Mouse (Mus musculus): ENCODE measurements around the gene Tmem106a. TPM values are rescaled to one million over a fixed set of nuclear protein-coding genes. Genes with fewer than 3 reads are reported as not detected.
"Not testable (repeated sequence)": the region's sequence is repeated elsewhere in the genome, so short reads cannot be mapped to it uniquely, and the experiment has no call there.

Gene Tmem106a
- total RNA-seq, 1 experiment from 2014 or later, result 0.50 TPM

DNA sequence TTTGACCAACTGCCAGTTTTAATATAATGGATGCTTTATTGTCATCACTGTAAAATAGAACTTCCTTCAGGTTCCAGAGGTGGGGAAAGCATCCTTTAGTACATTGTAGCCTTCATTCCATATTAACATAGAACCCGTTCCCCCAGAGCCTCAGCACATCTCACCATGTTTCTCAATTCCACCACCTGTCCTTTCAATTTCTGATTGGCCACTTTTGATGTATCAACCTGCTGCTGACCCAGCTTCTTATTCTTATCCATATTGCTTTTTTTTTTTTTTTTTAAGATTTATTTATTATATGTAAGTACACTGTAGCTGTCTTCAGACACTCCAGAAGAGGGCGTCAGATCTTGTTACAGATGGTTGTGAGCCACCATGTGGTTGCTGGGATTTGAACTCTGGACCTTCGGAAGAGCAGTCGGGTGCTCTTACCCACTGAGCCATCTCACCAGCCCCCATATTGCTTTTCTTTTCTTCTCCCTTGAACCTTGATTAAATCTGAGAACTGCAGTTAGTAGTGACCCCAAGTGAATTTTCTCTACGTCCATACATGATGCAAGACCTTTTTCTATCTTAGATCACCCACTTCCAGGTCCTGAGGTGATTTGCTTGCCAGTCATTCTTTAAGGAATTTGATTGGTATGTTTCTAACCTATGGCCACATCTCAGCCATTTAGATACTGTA lies 46.8 kb downstream of the Tmem106a start:
- not testable (repeated sequence) for ATAC-seq (replicated peaks; ENCODE audit: low read depth, poor library complexity, severe bottlenecking)

DNA sequence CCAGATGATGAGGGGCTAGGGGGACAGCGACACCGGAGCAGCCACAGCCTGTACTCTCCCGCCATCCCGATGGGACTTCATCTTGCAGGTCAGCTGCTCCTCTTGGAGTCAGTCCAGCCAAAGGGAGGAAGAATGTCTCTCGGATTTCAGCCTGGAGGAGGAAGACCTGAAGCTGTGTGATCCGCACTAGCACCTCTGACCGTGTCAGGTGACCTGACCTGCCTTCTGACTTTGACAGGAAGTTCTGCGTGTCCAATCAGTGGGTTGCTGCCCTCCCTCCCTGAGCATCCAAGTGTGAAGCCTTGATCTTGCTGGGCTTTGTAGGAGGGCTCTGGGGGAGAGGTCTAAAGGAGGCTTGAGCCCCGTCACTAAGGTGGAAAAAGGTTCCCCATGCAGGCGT lies 53.6 kb downstream of the Tmem106a start:
- no peak for ATAC-seq (replicated peaks; ENCODE audit: low read depth, poor library complexity, severe bottlenecking)

DNA sequence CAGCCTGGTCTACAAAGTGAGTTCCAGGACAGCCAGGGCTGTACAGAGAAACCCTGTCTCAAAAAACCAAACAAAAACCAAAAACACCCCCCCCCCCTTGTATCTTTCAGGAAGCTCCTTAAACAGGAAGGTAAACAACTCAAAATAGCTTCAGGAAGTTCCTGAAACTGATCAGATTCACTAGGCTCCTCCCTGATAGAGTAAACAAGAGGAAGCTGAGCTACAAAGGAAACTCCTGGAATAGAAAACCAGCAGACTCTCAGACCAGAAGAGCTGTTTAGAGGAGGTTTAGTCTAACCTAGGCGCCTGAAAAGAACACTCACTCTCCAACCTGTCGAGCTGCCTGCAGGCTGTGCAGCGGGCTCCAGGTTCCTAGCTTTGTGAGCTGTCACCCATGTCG lies 57.7 kb downstream of the Tmem106a start:
- no peak for ATAC-seq (replicated peaks; ENCODE audit: low read depth, poor library complexity, severe bottlenecking)

DNA sequence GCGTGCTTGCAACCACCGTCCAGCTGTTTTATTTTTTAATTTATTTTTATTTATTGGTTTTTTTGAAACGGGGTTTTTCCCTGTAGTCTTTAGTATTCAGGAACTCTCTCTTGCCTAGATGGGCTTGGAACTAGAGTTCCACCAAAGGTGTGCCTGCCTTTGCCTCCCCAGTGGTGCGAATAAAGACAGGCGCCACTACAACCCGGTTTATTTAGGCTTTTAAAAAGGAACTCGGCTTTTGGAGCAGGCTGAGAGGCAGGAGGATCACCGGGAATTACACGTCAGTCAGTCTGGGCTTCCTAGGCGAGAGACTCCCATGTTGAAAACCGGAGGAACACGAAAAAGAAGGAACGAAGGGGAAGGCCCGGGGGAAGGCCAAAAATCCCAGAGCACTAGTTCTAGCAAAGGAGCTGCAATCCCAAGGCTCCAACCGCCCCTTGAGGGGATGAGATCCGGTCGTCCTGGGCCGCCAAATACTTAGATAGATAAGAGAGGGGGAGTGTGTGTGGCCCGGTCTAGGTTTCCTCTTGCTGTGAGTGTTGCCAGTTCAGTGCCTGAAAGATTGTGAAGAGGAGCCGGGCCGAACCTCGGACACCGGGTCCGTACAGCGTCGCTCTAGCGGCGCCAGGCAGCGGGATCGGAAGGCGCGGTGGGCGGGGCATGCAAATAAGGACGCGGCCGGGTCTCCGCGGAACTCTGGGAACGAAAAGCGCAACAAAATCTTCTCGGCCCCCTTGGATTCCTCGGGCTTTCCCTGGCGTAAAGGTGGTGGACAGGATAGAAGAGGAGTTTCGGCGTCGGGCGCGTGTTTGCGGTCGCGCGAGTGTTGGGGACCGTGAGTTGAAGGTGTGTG lies 59.0 kb downstream of the Tmem106a start:
- peak; percentile 33 for ATAC-seq (replicated peaks; ENCODE audit: low read depth, poor library complexity, severe bottlenecking)

Other genes with a start within 250 kb of the Tmem106a start
- not detected in 2 replicates for gene G6pc, start 214.7 kb upstream of the Tmem106a start, total RNA-seq (2017)
- gene Aarsd1, start 164.6 kb upstream of the Tmem106a start, total RNA-seq (2017), result 51.6 and 69.0 TPM in 2 replicates
- gene Gm27029, start 157.4 kb upstream of the Tmem106a start, total RNA-seq (2017), result 1.1 and 17.0 TPM in 2 replicates
- gene Rundc1, start 157.2 kb upstream of the Tmem106a start, total RNA-seq (2017), result 3.1 and 5.4 TPM in 2 replicates
- gene Ptges3l, start 156.9 kb upstream of the Tmem106a start, total RNA-seq (2017), result not detected in 2 replicates
- gene Rpl27, start 139.9 kb upstream of the Tmem106a start, total RNA-seq (2017), result 3,230 and 4,557 TPM in 2 replicates
- 29.9 and 33.1 TPM in 2 replicates for gene Ifi35, start 133.8 kb upstream of the Tmem106a start, total RNA-seq (2017)
- gene Rnd2, start 117.2 kb upstream of the Tmem106a start, total RNA-seq (2017), result 2.8 and 3.1 TPM in 2 replicates
- gene Vat1, start 116.0 kb upstream of the Tmem106a start, total RNA-seq (2017), result 14.4 and 15.5 TPM in 2 replicates
- 43.0 and 49.1 TPM in 2 replicates for gene Brca1, start 30.3 kb upstream of the Tmem106a start, total RNA-seq (2017)
- gene Nbr1, start 30.1 kb upstream of the Tmem106a start, total RNA-seq (2017), result 47.1 and 61.9 TPM in 2 replicates
- gene Gm11634, start 17.0 kb downstream of the Tmem106a start, total RNA-seq (2017), result not detected in 2 replicates
- gene Rdm1, start 45.0 kb downstream of the Tmem106a start, total RNA-seq (2017), result 11.0 and 14.9 TPM in 2 replicates
- gene Arl4d, start 83.3 kb downstream of the Tmem106a start, total RNA-seq (2017), result 0.53 and 1.5 TPM in 2 replicates
- gene Dhx8, start 150.7 kb downstream of the Tmem106a start, total RNA-seq (2017), result 24.9 and 46.5 TPM in 2 replicates
- not detected in 2 replicates for gene Etv4, start 203.1 kb downstream of the Tmem106a start, total RNA-seq (2017)

Measured in common myeloid progenitor, adult 5-6 weeks (primary cell).